Mouse (Mus musculus): ENCODE measurements around the gene Ttc9c. TPM values are rescaled to one million over a fixed set of nuclear protein-coding genes. Genes with fewer than 3 reads are reported as not detected.

Gene Ttc9c
- polyA plus RNA-seq (2016; fragmentation: Nextera tagmentation; extraction: Ambion mirVana): 36.3 and 37.0 TPM in 2 replicates

- peaks cover 40% of the 10 kb centered on the region for H3K36me3 ChIP-seq
- no peaks in the 10 kb centered on the region for H3K27me3 ChIP-seq (replicated peaks)
- peak within 1 kb of the TSS; percentile 98 for H3K9ac ChIP-seq
- peaks cover 26% of the 10 kb centered on the region for H3K4me1 ChIP-seq (replicated peaks)
- peak within 1 kb of the TSS; percentile 95 for H3K4me2 ChIP-seq
- H3K27ac ChIP-seq (ENCODE audit: poor library complexity, severe bottlenecking): peak within 1 kb of the TSS; percentile 99
- peak; percentile 88 for ATAC-seq (ENCODE audit: insufficient number of reproducible peaks, low FRiP score)
- H3K9me3 ChIP-seq (replicated peaks): no peaks in the 10 kb centered on the region
- WGBS: under 1% methylated on average over 33 of the region's 33 CpGs
- peak within 1 kb of the TSS; percentile 97 for H3K4me3 ChIP-seq
Measured at GRCm38 (mm10) chr19:8818801-8819595, at the start of gene Ttc9c. Gene Ttc9c, minus strand, starts transcription at chr19:8819333.

- H3K27ac ChIP-seq (ENCODE audit: poor library complexity, severe bottlenecking): no peak overlapping the region
- no peak overlapping the region for H3K4me3 ChIP-seq
- H3K36me3 ChIP-seq: no peaks in the 10 kb centered on the region
- no peak overlapping the region for H3K4me2 ChIP-seq
- no peaks in the 10 kb centered on the region for H3K4me1 ChIP-seq (replicated peaks)
- ATAC-seq (ENCODE audit: insufficient number of reproducible peaks, low FRiP score): no peak
- 73% methylated on average over 6 of the region's 6 CpGs for WGBS
- no peak overlapping the region for H3K9ac ChIP-seq
- no peaks in the 10 kb centered on the region for H3K27me3 ChIP-seq (replicated peaks)
- H3K9me3 ChIP-seq (replicated peaks): no peaks in the 10 kb centered on the region
Measured at GRCm38 (mm10) chr19:8864265-8864664, 45.1 kb upstream of the Ttc9c start.

DNA sequence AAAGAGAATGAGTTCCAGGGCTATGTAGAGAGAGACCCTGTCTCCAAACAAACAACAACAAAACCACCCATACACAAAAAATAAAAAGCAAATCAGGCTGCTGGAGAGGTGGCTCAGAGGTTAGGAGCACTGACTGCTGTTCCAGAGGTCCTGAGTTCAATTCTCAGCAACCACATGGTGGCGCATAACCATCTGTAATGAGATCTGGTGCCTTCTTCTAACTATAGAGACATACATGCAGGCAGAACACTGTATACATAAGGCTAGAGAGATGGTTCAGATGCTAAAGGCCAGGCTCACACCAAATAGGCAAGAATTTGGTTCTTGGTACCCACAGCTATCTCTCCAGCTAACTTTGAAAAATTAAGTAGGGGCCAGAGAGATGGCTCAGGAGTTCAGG, 39.9 kb upstream of the Ttc9c start:
- WGBS: 10% methylated on average over 1 of the region's 1 CpGs
- H3K27me3 ChIP-seq (replicated peaks): no peaks in the 10 kb centered on the region
- no peak overlapping the region for H3K9ac ChIP-seq
- H3K27ac ChIP-seq (ENCODE audit: poor library complexity, severe bottlenecking): no peak overlapping the region
- H3K4me2 ChIP-seq: no peak overlapping the region
- no peak overlapping the region for H3K4me3 ChIP-seq
- no peak for ATAC-seq (ENCODE audit: insufficient number of reproducible peaks, low FRiP score)
- no peaks in the 10 kb centered on the region for H3K4me1 ChIP-seq (replicated peaks)
- no peaks in the 10 kb centered on the region for H3K36me3 ChIP-seq
- no peaks in the 10 kb centered on the region for H3K9me3 ChIP-seq (replicated peaks)

GRCm38 (mm10) chr19:8857689-8858088, 38.6 kb upstream of the Ttc9c start:
- ATAC-seq (ENCODE audit: insufficient number of reproducible peaks, low FRiP score): no peak
- H3K27me3 ChIP-seq (replicated peaks): no peaks in the 10 kb centered on the region
- no peak overlapping the region for H3K27ac ChIP-seq (ENCODE audit: poor library complexity, severe bottlenecking)
- H3K4me3 ChIP-seq: no peak overlapping the region
- 37% methylated on average over 4 of the region's 4 CpGs for WGBS
- H3K9ac ChIP-seq: no peak overlapping the region
- H3K36me3 ChIP-seq: no peaks in the 10 kb centered on the region
- no peaks in the 10 kb centered on the region for H3K4me1 ChIP-seq (replicated peaks)
- H3K9me3 ChIP-seq (replicated peaks): no peaks in the 10 kb centered on the region
- H3K4me2 ChIP-seq: no peak overlapping the region

DNA sequence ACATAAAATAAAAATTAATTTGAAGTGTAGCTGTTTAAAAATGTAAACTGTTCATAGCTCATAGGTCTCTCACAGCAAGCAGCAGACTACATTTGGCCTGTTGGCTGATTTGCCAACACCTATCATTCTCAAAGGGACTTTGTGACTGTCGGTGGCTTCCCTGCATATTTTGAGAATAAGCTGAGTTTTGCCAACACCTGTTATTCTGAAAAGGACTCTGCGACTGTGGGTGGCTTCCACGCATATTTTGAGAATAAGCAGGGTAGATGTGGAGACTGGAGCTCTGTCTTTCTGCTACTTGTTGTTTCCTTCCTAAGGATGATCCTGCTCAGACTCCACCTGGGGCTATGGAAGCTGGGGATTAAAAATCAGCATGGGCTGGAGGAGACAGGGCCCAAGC, 34.0 kb upstream of the Ttc9c start:
- peaks cover 7% of the 10 kb centered on the region for H3K36me3 ChIP-seq
- no peak overlapping the region for H3K4me3 ChIP-seq
- H3K9me3 ChIP-seq (replicated peaks): no peaks in the 10 kb centered on the region
- 78% methylated on average over 3 of the region's 3 CpGs for WGBS
- no peak for ATAC-seq (ENCODE audit: insufficient number of reproducible peaks, low FRiP score)
- H3K27me3 ChIP-seq (replicated peaks): no peaks in the 10 kb centered on the region
- H3K27ac ChIP-seq (ENCODE audit: poor library complexity, severe bottlenecking): no peak overlapping the region
- H3K4me2 ChIP-seq: no peak overlapping the region
- H3K9ac ChIP-seq: no peak overlapping the region
- H3K4me1 ChIP-seq (replicated peaks): peaks cover 9% of the 10 kb centered on the region

- no peaks in the 10 kb centered on the region for H3K9me3 ChIP-seq (replicated peaks)
- peaks cover 14% of the 10 kb centered on the region for H3K36me3 ChIP-seq
- H3K27ac ChIP-seq (ENCODE audit: poor library complexity, severe bottlenecking): no peak overlapping the region
- ATAC-seq (ENCODE audit: insufficient number of reproducible peaks, low FRiP score): no peak
- H3K27me3 ChIP-seq (replicated peaks): no peaks in the 10 kb centered on the region
- H3K4me3 ChIP-seq: no peak overlapping the region
- WGBS: 56% methylated on average over 10 of the region's 10 CpGs
- H3K4me2 ChIP-seq: no peak overlapping the region
- peaks cover 9% of the 10 kb centered on the region for H3K4me1 ChIP-seq (replicated peaks)
- H3K9ac ChIP-seq: no peak overlapping the region
Measured at GRCm38 (mm10) chr19:8852236-8852928, 33.2 kb upstream of the Ttc9c start.

- WGBS: 46% methylated on average over 7 of the region's 7 CpGs
- no peak overlapping the region for H3K9ac ChIP-seq
Measured at GRCm38 (mm10) chr19:8851639-8852038, 32.5 kb upstream of the Ttc9c start.

DNA sequence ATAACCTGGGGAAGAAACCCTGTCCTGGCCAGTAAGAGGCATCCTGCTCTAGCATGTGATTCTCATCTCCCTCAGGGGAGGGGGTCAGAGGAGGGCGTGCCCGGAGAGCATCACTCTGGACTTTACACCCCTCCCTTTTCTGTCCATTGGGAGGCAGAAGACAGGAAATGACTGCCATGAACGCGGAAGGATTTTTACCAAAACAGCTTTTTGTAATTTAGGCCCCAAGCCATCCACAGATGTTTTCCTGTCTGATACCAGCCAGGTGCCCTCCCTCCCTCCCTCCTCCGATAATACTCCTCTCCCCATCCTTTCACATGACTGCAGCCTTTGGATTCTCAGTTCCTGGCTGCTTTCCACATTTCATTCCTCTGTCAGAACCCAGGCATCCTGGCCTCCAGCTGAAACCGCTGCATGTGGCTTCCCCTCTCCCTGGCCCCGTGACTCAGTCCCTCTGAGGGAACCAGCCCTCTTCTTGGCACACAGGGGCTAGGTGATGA, 31.3 kb upstream of the Ttc9c start, which contains the start of gene Lrrn4cl:
Gene Lrrn4cl (plus strand): TSS at position 367 of the 500 bp plus-strand sequence.
- peaks cover 33% of the 10 kb centered on the region for H3K36me3 ChIP-seq
- WGBS: 18% methylated on average over 7 of the region's 7 CpGs
- H3K4me2 ChIP-seq: peak within 1 kb of the TSS; percentile 44
- H3K4me1 ChIP-seq (replicated peaks): peaks cover 9% of the 10 kb centered on the region
- peak within 1 kb of the TSS; percentile 55 for H3K27ac ChIP-seq (ENCODE audit: poor library complexity, severe bottlenecking)
- H3K4me3 ChIP-seq: no peak within 1 kb of the TSS
- ATAC-seq (ENCODE audit: insufficient number of reproducible peaks, low FRiP score): peak; percentile 44; the same call in 1 of the 2 replicates
- no peaks in the 10 kb centered on the region for H3K27me3 ChIP-seq (replicated peaks)
- no peaks in the 10 kb centered on the region for H3K9me3 ChIP-seq (replicated peaks)
- H3K9ac ChIP-seq: 0 out of 2 replicates have a peak within 1 kb of the TSS, but pooled peaks have one; percentile 44

More at GRCm38 (mm10) chr19:8851639-8852038, 32.5 kb upstream of the Ttc9c start:
- Histone ChIP-seq H3K9me3 (replicated peaks) (no peaks in the 10 kb centered on the region), H3K36me3 (peaks cover 21% of the 10 kb centered on the region), H3K4me3 (no peak overlapping the region), H3K4me1 (replicated peaks) (peaks cover 9% of the 10 kb centered on the region), H3K4me2 (no peak overlapping the region), H3K27me3 (replicated peaks) (no peaks in the 10 kb centered on the region), H3K27ac (ENCODE audit: poor library complexity, severe bottlenecking) (no peak overlapping the region)
- ATAC-seq (ENCODE audit: insufficient number of reproducible peaks, low FRiP score): no peak

GRCm38 (mm10) chr19:8848356-8848755, 29.2 kb upstream of the Ttc9c start:
- peaks cover 9% of the 10 kb centered on the region for H3K4me1 ChIP-seq (replicated peaks)
- H3K4me2 ChIP-seq: no peak overlapping the region
- ATAC-seq (ENCODE audit: insufficient number of reproducible peaks, low FRiP score): no peak
- no peak overlapping the region for H3K9ac ChIP-seq
- no peaks in the 10 kb centered on the region for H3K27me3 ChIP-seq (replicated peaks)
- H3K27ac ChIP-seq (ENCODE audit: poor library complexity, severe bottlenecking): no peak overlapping the region
- no peak overlapping the region for H3K4me3 ChIP-seq
- WGBS: 76% methylated on average over 5 of the region's 5 CpGs
- H3K36me3 ChIP-seq: peaks cover 35% of the 10 kb centered on the region
- H3K9me3 ChIP-seq (replicated peaks): no peaks in the 10 kb centered on the region

- peaks cover 13% of the 10 kb centered on the region for H3K4me1 ChIP-seq (replicated peaks)
- ATAC-seq (ENCODE audit: insufficient number of reproducible peaks, low FRiP score): no peak
- peaks cover 41% of the 10 kb centered on the region for H3K36me3 ChIP-seq
- H3K27ac ChIP-seq (ENCODE audit: poor library complexity, severe bottlenecking): no peak overlapping the region
- H3K9ac ChIP-seq: no peak overlapping the region
- no peak overlapping the region for H3K4me2 ChIP-seq
- 61% methylated on average over 5 of the region's 5 CpGs for WGBS
- no peak overlapping the region for H3K4me3 ChIP-seq
- H3K9me3 ChIP-seq (replicated peaks): no peaks in the 10 kb centered on the region
- H3K27me3 ChIP-seq (replicated peaks): no peaks in the 10 kb centered on the region
Measured at GRCm38 (mm10) chr19:8844371-8845129, 25.4 kb upstream of the Ttc9c start.

GRCm38 (mm10) chr19:8842961-8843360, 23.8 kb upstream of the Ttc9c start:
- Histone ChIP-seq H3K27ac (ENCODE audit: poor library complexity, severe bottlenecking) (no peak overlapping the region), H3K27me3 (replicated peaks) (no peaks in the 10 kb centered on the region), H3K4me3 (no peak overlapping the region), H3K9me3 (replicated peaks) (no peaks in the 10 kb centered on the region), H3K4me2 (no peak overlapping the region), H3K4me1 (replicated peaks) (peaks cover 28% of the 10 kb centered on the region), H3K36me3 (peaks cover 34% of the 10 kb centered on the region), H3K9ac (no peak overlapping the region)
- no peak for ATAC-seq (ENCODE audit: insufficient number of reproducible peaks, low FRiP score)
- 84% methylated on average over 6 of the region's 6 CpGs for WGBS

All from heart, embryonic 12.5 days (tissue).